Comparison of ENCODE assay signal across 7 mouse cellular contexts in genomic region chr2:65994886-65995468, GRCm38 (mm10).
DNase-seq lines count a peak whose midpoint lies in the region; ATAC-seq and TF ChIP-seq lines count a peak whose summit lies in the region.

No protein-coding gene starts in this region.

- peaks cover 42% of the 10 kb centered on the region for H3K4me1 ChIP-seq in forebrain, embryonic 12.5 days
- peaks cover 17% of the 10 kb centered on the region for H3K4me1 ChIP-seq in kidney, adult 2 months (ENCODE audit: control insufficient read depth, insufficient read depth, low read length)
- peaks cover 42% of the 10 kb centered on the region for H3K4me1 ChIP-seq in midbrain, embryonic 16.5 days (ENCODE audit: control insufficient read depth, insufficient read depth, low read length)
- H3K4me1 ChIP-seq in stomach, postnatal 0 days (replicated peaks; ENCODE audit: control insufficient read depth, insufficient read depth), result no peaks in the 10 kb centered on the region

- no peak for TF ChIP-seq POLR2A in kidney, adult 2 months (IDR thresholded peaks at IDR 0.05; ENCODE audit: low read depth, low read length)

- no peak for TF ChIP-seq CTCF in layer of hippocampus, adult 2 months (conservative IDR thresholded peaks at IDR 0.05)
- no peak for TF ChIP-seq CTCF in kidney, adult 2 months (conservative IDR thresholded peaks at IDR 0.05; ENCODE audit: insufficient read depth, insufficient read length, low read depth, low read length)
- TF ChIP-seq CTCF in stomach, postnatal 0 days (IDR thresholded peaks at IDR 0.05; ENCODE audit: low read depth), result no peak

- ATAC-seq in forebrain, embryonic 12.5 days (ENCODE audit: low FRiP score), result peak; percentile 92
- peak; percentile 86 for ATAC-seq in midbrain, embryonic 16.5 days
- ATAC-seq in stomach, postnatal 0 days (ENCODE audit: low FRiP score, low TSS enrichment), result no peak

- H3K36me3 ChIP-seq in forebrain, embryonic 12.5 days (replicated peaks), result no peaks in the 10 kb centered on the region
- no peaks in the 10 kb centered on the region for H3K36me3 ChIP-seq in kidney, adult 2 months (ENCODE audit: control insufficient read depth, insufficient read depth, low read length)
- H3K36me3 ChIP-seq in midbrain, embryonic 16.5 days (ENCODE audit: control insufficient read depth, insufficient read depth, low read length), result no peaks in the 10 kb centered on the region
- no peaks in the 10 kb centered on the region for H3K36me3 ChIP-seq in stomach, postnatal 0 days (ENCODE audit: control insufficient read depth, insufficient read depth, low read length)

- H3K9me3 ChIP-seq in forebrain, embryonic 12.5 days, result no peaks in the 10 kb centered on the region
- H3K9me3 ChIP-seq in midbrain, embryonic 16.5 days (replicated peaks; ENCODE audit: control insufficient read depth, low read length, poor library complexity, severe bottlenecking), result no peaks in the 10 kb centered on the region
- H3K9me3 ChIP-seq in stomach, postnatal 0 days (ENCODE audit: control insufficient read depth, low read length), result no peaks in the 10 kb centered on the region

- H3K9ac ChIP-seq in forebrain, embryonic 12.5 days, result no peak overlapping the region
- H3K9ac ChIP-seq in midbrain, embryonic 16.5 days (ENCODE audit: low read depth, low read length), result peak overlapping the region; percentile 31; the same call in 1 of the 2 replicates
- H3K9ac ChIP-seq in stomach, postnatal 0 days (ENCODE audit: low read length), result no peak overlapping the region

- peak overlapping the region; percentile 73 for H3K27ac ChIP-seq in layer of hippocampus, adult 2 months
- H3K27ac ChIP-seq in forebrain, embryonic 12.5 days, result peak overlapping the region; percentile 87
- peak overlapping the region; percentile 79 for H3K27ac ChIP-seq in kidney, adult 2 months (ENCODE audit: insufficient read depth, low read depth, low read length)
- peak overlapping the region; percentile 76 for H3K27ac ChIP-seq in midbrain, embryonic 16.5 days (ENCODE audit: low read length)
- no peak overlapping the region for H3K27ac ChIP-seq in stomach, postnatal 0 days (replicated peaks)

- no peak for DNase-seq in layer of hippocampus, adult 2 months (ENCODE audit: low spot score in 2 of 2)
- no peak for DNase-seq in layer of hippocampus, adult 9-10 months (ENCODE audit: low spot score)
- peak; percentile 74 for DNase-seq in kidney, adult 2 months
- no peak for DNase-seq in stomach, postnatal 0 days (ENCODE audit: low spot score)
- DNase-seq in gastrocnemius, adult 8-10 months (ENCODE audit: low spot score in 2 of 2), result no peak

- no peak for TF ChIP-seq EP300 in stomach, postnatal 0 days (optimal IDR thresholded peaks at IDR 0.05)

- peak overlapping the region; percentile 6 for H3K4me2 ChIP-seq in forebrain, embryonic 12.5 days
- H3K4me2 ChIP-seq in midbrain, embryonic 16.5 days (ENCODE audit: low read length), result peak overlapping the region; percentile 44
- H3K4me2 ChIP-seq in stomach, postnatal 0 days (replicated peaks; ENCODE audit: low read depth), result no peak overlapping the region

- H3K27me3 ChIP-seq in forebrain, embryonic 12.5 days, result no peaks in the 10 kb centered on the region
- H3K27me3 ChIP-seq in kidney, adult 2 months (replicated peaks; ENCODE audit: control insufficient read depth, insufficient read depth, low read length), result no peaks in the 10 kb centered on the region
- no peaks in the 10 kb centered on the region for H3K27me3 ChIP-seq in midbrain, embryonic 16.5 days (ENCODE audit: control insufficient read depth, insufficient read depth, low read depth, low read length)
- H3K27me3 ChIP-seq in stomach, postnatal 0 days (ENCODE audit: control insufficient read depth, insufficient read depth, low read length), result no peaks in the 10 kb centered on the region

- H3K4me3 ChIP-seq in layer of hippocampus, adult 2 months, result peak overlapping the region; percentile 3
- H3K4me3 ChIP-seq in forebrain, embryonic 12.5 days (replicated peaks), result no peak overlapping the region
- H3K4me3 ChIP-seq in kidney, adult 2 months (ENCODE audit: insufficient read depth, low read depth, low read length), result no peak overlapping the region
- no peak overlapping the region for H3K4me3 ChIP-seq in midbrain, embryonic 16.5 days (ENCODE audit: low read depth, low read length)
- no peak overlapping the region for H3K4me3 ChIP-seq in stomach, postnatal 0 days (ENCODE audit: low read depth, low read length)

- WGBS in forebrain, embryonic 12.5 days, result 22% methylated on average over 13 of the region's 13 CpGs
- 36% methylated on average over 13 of the region's 13 CpGs for WGBS in kidney, adult 2 months
- 6% methylated on average over 13 of the region's 13 CpGs for WGBS in midbrain, embryonic 16.5 days
- WGBS in stomach, postnatal 0 days, result 58% methylated on average over 13 of the region's 13 CpGs
